Mouse (Mus musculus) ovary, adult 10 weeks (tissue): Measurements from ENCODE around the gene Fbxw27. TPM values are rescaled to one million over a fixed set of nuclear protein-coding genes. Genes with fewer than 3 reads are reported as not detected.

Source experiments
- polyA plus RNA-seq: library from polyadenylated mRNA; stranded (reverse); fragments of 350-450 nt; fragmentation: Illumina TruSeq; extraction: RNeasy Lipid Tissue Mini Kit (QIAGEN cat#74804); gene quantifications from one replicate; pipeline ENCODE4 v1.2.3, GENCODE M21; 2014

The Fbxw27 gene
- polyA plus RNA-seq, result 9.7 TPM

DNA sequence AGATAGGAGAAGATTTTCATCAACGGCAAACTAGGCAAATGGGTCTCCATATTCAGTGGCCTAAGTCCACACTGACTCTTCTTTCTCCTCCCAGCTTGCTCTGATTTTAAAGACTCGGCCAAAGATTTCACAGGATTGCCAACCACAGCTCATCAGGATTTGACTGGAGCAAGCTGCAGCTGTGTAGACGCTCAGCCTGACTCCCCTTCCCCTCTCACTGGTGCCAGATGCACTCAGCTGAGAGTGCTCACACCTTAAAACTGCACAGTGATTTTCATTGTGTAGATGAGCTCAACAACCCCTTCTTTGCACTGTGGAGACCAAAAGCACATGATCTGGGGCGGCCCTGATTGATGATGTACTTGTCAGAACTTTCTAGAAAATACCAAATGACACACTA lies at the start of gene Fbxw27:
Gene Fbxw27 (minus strand): TSS at position 101 of the 400 bp plus-strand sequence.

DNA sequence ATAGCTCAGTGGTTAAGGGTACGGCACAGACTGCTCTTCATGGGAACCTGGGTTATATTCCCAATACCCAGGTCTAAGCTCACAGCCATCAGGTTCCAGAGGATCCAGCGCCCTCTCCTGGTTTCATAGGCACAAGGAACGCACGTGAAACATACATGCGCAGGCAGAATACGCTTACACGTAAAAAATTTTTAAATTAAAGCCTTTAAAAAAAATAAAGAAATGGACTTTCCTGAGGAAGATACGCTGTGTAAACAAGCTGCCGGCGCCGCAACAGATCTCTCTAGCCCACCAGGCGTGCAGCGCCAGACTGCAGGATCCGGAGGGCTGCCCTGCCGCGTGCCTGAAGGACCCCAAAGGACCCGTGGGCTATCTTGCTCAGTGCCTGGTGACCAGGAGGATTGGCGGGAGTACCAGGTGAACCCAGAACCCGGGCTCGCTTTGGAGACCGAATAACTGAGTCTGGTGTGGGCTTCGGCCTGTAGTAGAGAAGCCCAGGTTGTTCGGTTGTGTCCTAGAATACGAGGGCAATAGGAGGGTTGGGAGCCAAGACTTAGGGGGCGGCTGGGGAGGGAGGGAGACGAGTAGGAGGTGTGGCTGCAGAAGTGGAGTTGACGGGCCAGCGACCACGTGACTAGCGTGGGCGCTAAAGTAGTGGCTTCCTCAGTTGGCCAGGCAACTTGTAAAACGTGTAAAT lies 42.1 kb upstream of the Fbxw27 start, which contains the start of gene Nme6:
Gene Nme6 (plus strand): TSS at position 359 of the 697 bp plus-strand sequence.

DNA sequence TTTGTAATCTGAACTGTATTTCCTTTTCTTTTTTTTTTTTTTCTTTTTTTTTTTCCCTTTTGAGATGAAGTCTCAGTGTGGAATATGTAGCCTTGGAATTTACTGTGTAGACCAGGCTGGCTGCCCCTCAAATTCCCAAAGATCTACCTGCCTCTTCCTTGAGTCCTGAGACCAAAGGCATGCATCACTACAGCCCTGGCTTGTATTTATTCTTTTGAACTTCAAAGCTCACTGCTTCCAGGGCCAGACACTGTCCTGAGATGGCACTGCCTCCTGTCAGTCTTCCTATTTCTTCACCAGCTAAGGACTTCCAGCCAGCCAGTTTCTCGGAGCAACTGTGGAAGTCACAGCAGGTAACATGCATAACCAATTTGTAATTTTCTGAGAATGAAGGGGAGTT lies 21.5 kb upstream of the Fbxw27 start, which contains the start of gene Spink8:
Gene Spink8 (plus strand): TSS at position 301 of the 400 bp plus-strand sequence.

DNA sequence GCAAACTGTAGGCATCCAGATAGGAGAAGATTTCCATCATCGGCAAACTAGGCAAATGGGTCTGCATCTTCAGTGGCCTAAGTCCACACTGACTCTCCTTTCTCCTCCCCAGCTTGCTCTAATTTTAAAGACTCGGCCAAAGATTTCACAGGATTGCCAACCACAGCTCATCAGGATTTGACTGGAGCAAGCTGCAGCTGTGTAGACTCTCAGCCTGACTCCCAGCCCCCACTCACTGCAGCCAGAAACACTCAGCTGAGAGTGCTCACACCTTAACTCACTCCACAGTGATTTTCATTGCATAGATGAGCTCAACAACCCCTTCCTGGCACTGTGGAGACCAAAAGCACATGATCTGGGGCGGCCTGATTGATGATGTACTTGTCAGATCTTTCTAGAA lies 44.5 kb downstream of the Fbxw27 start, which contains the start of gene Fbxw26:
Gene Fbxw26 (minus strand): TSS at position 101 of the 400 bp plus-strand sequence.

Other genes with a start within 250 kb of the Fbxw27 start
- 71.9 TPM for gene Fbxw15, start 222.4 kb downstream of the Fbxw27 start, polyA plus RNA-seq
- 75.2 TPM for gene Fbxw24, start 164.6 kb downstream of the Fbxw27 start, polyA plus RNA-seq
- gene Fbxw25, start 126.0 kb downstream of the Fbxw27 start, polyA plus RNA-seq, result 2.7 TPM
- gene Fbxw18, start 88.0 kb downstream of the Fbxw27 start, polyA plus RNA-seq, result 51.3 TPM
- 18.6 TPM for gene Fbxw26, start 44.6 kb downstream of the Fbxw27 start, polyA plus RNA-seq
- 3.1 TPM for gene Spink8, start 21.6 kb upstream of the Fbxw27 start, polyA plus RNA-seq
- 3.1 TPM for gene Nme6, start 42.1 kb upstream of the Fbxw27 start, polyA plus RNA-seq
- gene Camp, start 58.9 kb upstream of the Fbxw27 start, polyA plus RNA-seq, result not detected
- 27.1 TPM for gene Cdc25a, start 84.9 kb upstream of the Fbxw27 start, polyA plus RNA-seq
- gene Map4, start 140.8 kb upstream of the Fbxw27 start, polyA plus RNA-seq, result 50.9 TPM